Mouse (Mus musculus) heart, embryonic 14.5 days (tissue): Measurements from ENCODE around the gene 1700016K19Rik. TPM values are rescaled to one million over a fixed set of nuclear protein-coding genes. Genes with fewer than 3 reads are reported as not detected.
"Not testable (repeated sequence)": the region's sequence is repeated elsewhere in the genome, so short reads cannot be mapped to it uniquely, and the experiment has no call there.

Experiments used
- ATAC-seq: fragments of 200-750 bp; cut with Nextera tagmentation; 2 replicates; pipeline ENCODE4 v1.8.0; 2017; ENCODE audit warnings: low read depth, moderate TSS enrichment; ENCODE audit not compliant: insufficient number of reproducible peaks, insufficient read depth, low FRiP score
- H3K27ac ChIP-seq, 2 experiments: fragments of 200-500 bp in 1 of 2; fragments of 300-500 bp in 1 of 2; sonication (generic) in 1 of 2; replicated peaks in 1 of 2; 2 replicates each; pipeline ENCODE4 v1.5.1; 2012 to 2014; ENCODE audit warnings: low read depth in 2 of 2, low read length in 2 of 2, control low read depth in 1 of 2, mild to moderate bottlenecking in 1 of 2, mixed read lengths in 1 of 2; ENCODE audit not compliant: control insufficient read depth in 1 of 2, insufficient read depth in 1 of 2
- H3K27me3 ChIP-seq: fragments of 300-500 bp; sonication (generic); 2 replicates; pipeline ENCODE4 v1.6.1; 2014; ENCODE audit warnings: mild to moderate bottlenecking, low read length, control low read depth; ENCODE audit not compliant: control insufficient read depth, insufficient read depth
- H3K36me3 ChIP-seq: fragments of 300-500 bp; sonication (generic); 2 replicates; pipeline ENCODE4 v1.6.1; 2014; ENCODE audit warnings: mild to moderate bottlenecking, control low read depth, low read length, mixed read lengths; ENCODE audit not compliant: control insufficient read depth, insufficient read depth
- H3K4me1 ChIP-seq, 2 experiments: fragments of 200-500 bp in 1 of 2; fragments of 300-500 bp in 1 of 2; sonication (generic) in 1 of 2; 2 replicates each; pipeline ENCODE4 v1.6.1; 2012 to 2014; ENCODE audit warnings: low read length in 2 of 2, control low read depth in 1 of 2, mixed read lengths in 1 of 2; ENCODE audit not compliant: control insufficient read depth in 2 of 2, insufficient read depth in 2 of 2
- H3K4me2 ChIP-seq: fragments of 300-500 bp; sonication (generic); 2 replicates; pipeline ENCODE4 v1.6.1; 2014; ENCODE audit warnings: mild to moderate bottlenecking, low read length
- H3K4me3 ChIP-seq, 2 experiments: fragments of 200-500 bp in 1 of 2; fragments of 300-500 bp in 1 of 2; sonication (generic) in 1 of 2; 2 replicates each; pipeline ENCODE4 v1.5.1; 2012 to 2014; ENCODE audit warnings: low read length in 2 of 2, mild to moderate bottlenecking in 2 of 2, control low read depth in 1 of 2, low read depth in 1 of 2, moderate library complexity in 1 of 2; ENCODE audit not compliant: control insufficient read depth in 1 of 2, insufficient read depth in 1 of 2
- H3K9ac ChIP-seq: fragments of 300-500 bp; sonication (generic); 2 replicates; pipeline ENCODE4 v1.6.1; 2014; ENCODE audit warnings: mild to moderate bottlenecking, low read length
- H3K9me3 ChIP-seq: fragments of 300-500 bp; sonication (generic); 2 replicates; pipeline ENCODE4 v1.6.1; 2016; ENCODE audit warnings: low read length, control low read depth; ENCODE audit not compliant: control insufficient read depth
- WGBS: fragments of 180-500 bp; shearing (Covaris S2); extraction: QIAGEN DNeasy Blood & Tissue Kit; methylation state at CpG from one replicate; pipeline ENCODE4 v1.1.7; 2014; 5-methylcytosine and 5-hydroxymethylcytosine counted together
- polyA plus RNA-seq: library from polyadenylated mRNA; unstranded; fragments of >200 nt; fragmentation: Nextera tagmentation; extraction: Ambion mirVana; gene quantifications from 2 replicates; pipeline ENCODE4 v1.2.1, GENCODE M21; 2014

The 1700016K19Rik gene
- polyA plus RNA-seq, 1 experiment from 2014 or later = 0.22 TPM

- Histone ChIP-seq H3K4me3 (no peak overlapping the region), H3K27ac (no peak overlapping the region), H3K9me3 (no peaks in the 10 kb centered on the region), H3K4me2 (no peak overlapping the region), H3K27me3 (no peaks in the 10 kb centered on the region), H3K4me1 (no peaks in the 10 kb centered on the region), H3K9ac (no peak overlapping the region), H3K36me3 (no peaks in the 10 kb centered on the region)
- ATAC-seq = no peak
- WGBS = 73% methylated on average over 15 of the region's 15 CpGs
Measured at GRCm38 (mm10) chr11:75990965-75991835, 8.5 kb upstream of the 1700016K19Rik start.

DNA sequence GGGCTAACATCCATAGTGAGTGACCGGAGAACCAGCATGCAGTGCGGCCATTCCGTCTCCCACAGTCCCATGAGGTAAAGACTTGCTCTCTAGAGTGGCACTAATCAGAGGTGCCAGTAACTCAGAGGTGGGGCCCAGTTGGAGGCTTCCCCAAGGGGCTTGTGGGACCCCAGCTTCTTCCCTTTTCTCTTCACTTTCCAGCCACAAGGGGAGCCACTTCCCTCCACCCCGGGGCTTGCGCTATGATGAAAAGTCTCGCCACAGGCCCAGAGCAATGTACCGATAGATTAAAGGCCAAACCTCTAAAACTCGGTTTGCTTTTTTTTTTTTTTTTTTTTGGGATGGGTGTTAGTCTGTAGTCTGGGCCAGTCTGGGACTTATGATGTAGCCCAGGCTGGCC is 7.8 kb upstream of the 1700016K19Rik start:
- no peak overlapping the region for H3K4me3 ChIP-seq
- WGBS = 84% methylated on average over 8 of the region's 8 CpGs
- no peak for ATAC-seq
- H3K27me3 ChIP-seq = no peaks in the 10 kb centered on the region
- H3K9ac ChIP-seq = no peak overlapping the region
- no peak overlapping the region for H3K4me2 ChIP-seq
- H3K27ac ChIP-seq = no peak overlapping the region
- H3K9me3 ChIP-seq = no peaks in the 10 kb centered on the region
- H3K36me3 ChIP-seq = no peaks in the 10 kb centered on the region
- H3K4me1 ChIP-seq = no peaks in the 10 kb centered on the region

DNA sequence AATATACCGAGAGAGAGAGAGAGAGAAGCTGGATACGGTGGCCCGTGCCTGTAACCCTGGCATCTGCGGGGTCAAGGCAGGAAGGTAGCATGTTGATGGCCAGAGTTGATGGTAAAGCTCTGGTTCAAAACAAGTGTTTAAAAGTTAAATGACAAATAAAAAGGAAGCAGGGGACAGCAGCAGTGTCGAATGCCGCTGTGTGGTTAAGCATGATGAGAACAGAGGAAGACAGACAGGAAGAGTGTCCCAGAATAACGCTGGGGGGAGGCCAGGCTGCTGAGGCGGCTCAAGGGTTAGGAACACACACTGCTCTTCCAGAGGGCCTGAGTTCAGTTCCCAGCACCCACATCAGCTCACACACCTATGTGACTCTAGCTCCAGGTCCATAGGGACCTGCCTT is 7.2 kb upstream of the 1700016K19Rik start:
- no peaks in the 10 kb centered on the region for H3K9me3 ChIP-seq
- no peak overlapping the region for H3K4me2 ChIP-seq
- H3K4me3 ChIP-seq = no peak overlapping the region
- H3K36me3 ChIP-seq = no peaks in the 10 kb centered on the region
- ATAC-seq = no peak
- H3K4me1 ChIP-seq = no peaks in the 10 kb centered on the region
- 76% methylated on average over 8 of the region's 8 CpGs for WGBS
- no peak overlapping the region for H3K27ac ChIP-seq
- no peak overlapping the region for H3K9ac ChIP-seq
- no peaks in the 10 kb centered on the region for H3K27me3 ChIP-seq

- WGBS = 45% methylated on average over 9 of the region's 9 CpGs
- Histone ChIP-seq H3K4me3 (no peak overlapping the region), H3K9ac (no peak overlapping the region), H3K4me2 (no peak overlapping the region), H3K9me3 (no peaks in the 10 kb centered on the region), H3K4me1 (0 out of 4 replicates have a peak, but pooled peaks cover 0 to under 1% of the 10 kb centered on the region in 2 experiments), H3K36me3 (no peaks in the 10 kb centered on the region), H3K27ac (no peak overlapping the region), H3K27me3 (peaks cover 4% of the 10 kb centered on the region; the same call in 1 of the 2 replicates)
- ATAC-seq = no peak
Measured at GRCm38 (mm10) chr11:75994357-75994756, 5.4 kb upstream of the 1700016K19Rik start.

GRCm38 (mm10) chr11:76000701-76001100 is 989 bp downstream of the 1700016K19Rik start:
- Histone ChIP-seq H3K9ac (no peak overlapping the region), H3K4me3 (no peak overlapping the region), H3K27me3 (peaks cover 6% of the 10 kb centered on the region; the same call in 1 of the 2 replicates), H3K4me2 (no peak overlapping the region), H3K4me1 (peaks cover 0 to 2% of the 10 kb centered on the region in 2 experiments; a peak in 1 of 4 replicates), H3K36me3 (no peaks in the 10 kb centered on the region), H3K27ac (no peak overlapping the region), H3K9me3 (no peaks in the 10 kb centered on the region)
- no peak for ATAC-seq
- 79% methylated on average over 5 of the region's 5 CpGs for WGBS

- peaks cover 6% of the 10 kb centered on the region; the same call in 1 of the 2 replicates for H3K27me3 ChIP-seq
- no peak overlapping the region for H3K9ac ChIP-seq
- no peak overlapping the region for H3K4me2 ChIP-seq
- no peak overlapping the region for H3K4me3 ChIP-seq
- no peak overlapping the region for H3K27ac ChIP-seq
- H3K36me3 ChIP-seq = no peaks in the 10 kb centered on the region
- WGBS = 37% methylated on average over 3 of the region's 3 CpGs
- peaks cover 0 to 2% of the 10 kb centered on the region in 2 experiments; a peak in 1 of 4 replicates for H3K4me1 ChIP-seq
- no peaks in the 10 kb centered on the region for H3K9me3 ChIP-seq
- ATAC-seq = no peak
Measured at GRCm38 (mm10) chr11:76001237-76001878, 1.6 kb downstream of the 1700016K19Rik start.

- H3K4me3 ChIP-seq, H3K9ac ChIP-seq, H3K4me1 ChIP-seq, H3K36me3 ChIP-seq, H3K27me3 ChIP-seq, H3K9me3 ChIP-seq, ATAC-seq, H3K27ac ChIP-seq, H3K4me2 ChIP-seq: not testable (repeated sequence)
- WGBS = 83% methylated on average over 7 of the region's 7 CpGs
Measured at GRCm38 (mm10) chr11:76004276-76004675, 4.6 kb downstream of the 1700016K19Rik start.
